Mouse (Mus musculus): ENCODE results near the gene Ppm1n. TPM values are rescaled to one million over a fixed set of nuclear protein-coding genes. Genes with fewer than 3 reads are reported as not detected.

Ppm1n gene
- polyA plus RNA-seq, 1 experiment from 2014 or later = 0.51 TPM

DNA sequence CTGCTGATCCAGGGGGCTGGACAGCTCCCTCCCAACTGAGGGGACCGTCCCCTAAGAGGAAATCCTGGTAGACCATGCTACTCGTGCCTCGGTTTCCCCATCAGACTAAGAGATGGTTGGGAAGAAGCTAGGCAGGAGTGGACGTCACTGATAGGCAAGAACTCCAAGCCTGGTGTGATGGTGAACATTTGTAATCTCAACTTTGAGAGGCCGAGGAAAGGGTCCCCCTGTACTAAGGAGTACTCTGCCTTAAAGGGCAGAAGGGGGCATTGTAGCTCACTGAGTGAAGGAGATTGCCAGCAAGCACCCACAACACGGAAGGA lies 25.5 kb upstream of the Ppm1n start:
- Histone ChIP-seq H3K36me3 (replicated peaks) (no peaks in the 10 kb centered on the region), H3K4me3 (peak overlapping the region; percentile 49; the same call in 1 of the 2 replicates), H3K9me3 (no peaks in the 10 kb centered on the region), H3K4me1 (peaks cover 64% of the 10 kb centered on the region), H3K27ac (no peak overlapping the region), H3K27me3 (ENCODE audit: poor library complexity, severe bottlenecking) (peaks cover 75% of the 10 kb centered on the region)
- DNase-seq (ENCODE audit: extremely low spot score, low spot score) = no peak
- WGBS = 12% methylated on average over 6 of the region's 6 CpGs

DNA sequence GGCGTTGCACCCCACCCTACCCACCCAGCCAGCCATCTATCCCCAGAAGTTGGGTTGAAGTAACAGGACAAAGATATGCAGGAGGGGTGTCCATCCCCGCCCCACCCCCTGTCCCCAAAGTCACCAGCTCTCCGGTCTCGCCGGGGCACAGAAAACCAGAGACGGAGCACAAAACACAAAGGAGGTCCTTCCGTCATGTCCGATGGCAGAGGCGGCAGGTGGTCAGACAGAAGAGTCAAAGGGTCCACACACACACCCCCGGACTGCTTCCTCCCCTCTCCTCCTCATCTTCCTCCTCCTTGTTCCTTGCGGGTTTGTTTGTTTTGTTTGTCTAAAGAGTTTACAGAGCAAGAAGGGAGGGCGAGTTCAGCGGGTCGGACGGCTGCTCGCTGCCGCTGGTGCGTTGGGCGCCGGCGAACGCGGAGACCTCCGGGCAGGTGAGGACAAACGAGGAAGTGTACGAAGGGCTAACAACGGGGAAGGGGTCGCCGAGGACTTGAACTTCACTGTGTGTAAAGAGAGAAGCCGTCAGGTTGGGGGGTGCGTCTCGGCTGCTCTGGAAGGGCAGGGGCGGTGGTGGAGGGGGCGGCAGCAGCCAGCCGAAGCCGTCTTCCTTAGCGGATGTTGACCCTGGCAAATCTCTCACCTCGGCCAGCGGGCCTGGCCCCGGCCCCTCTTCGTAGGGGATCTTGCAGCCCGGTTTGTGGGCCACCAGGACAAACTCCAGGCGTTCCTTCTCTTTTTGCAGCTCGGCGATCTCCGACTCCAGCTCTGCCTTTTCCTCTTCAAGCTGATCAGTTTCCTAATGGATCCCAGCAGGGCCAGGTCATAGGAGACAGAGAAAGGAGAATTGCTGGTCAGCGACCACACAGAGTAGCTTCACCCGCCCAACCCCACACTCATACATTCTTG lies 24.9 kb upstream of the Ppm1n start:
- H3K27me3 ChIP-seq (ENCODE audit: poor library complexity, severe bottlenecking) = peaks cover 75% of the 10 kb centered on the region
- WGBS = 3% methylated on average over 48 of the region's 48 CpGs
- no peaks in the 10 kb centered on the region for H3K9me3 ChIP-seq
- H3K4me1 ChIP-seq = peaks cover 61% of the 10 kb centered on the region
- no peak overlapping the region for H3K27ac ChIP-seq
- H3K36me3 ChIP-seq (replicated peaks) = no peaks in the 10 kb centered on the region
- DNase-seq (ENCODE audit: extremely low spot score, low spot score) = no peak
- peak overlapping the region; percentile 49 for H3K4me3 ChIP-seq

DNA sequence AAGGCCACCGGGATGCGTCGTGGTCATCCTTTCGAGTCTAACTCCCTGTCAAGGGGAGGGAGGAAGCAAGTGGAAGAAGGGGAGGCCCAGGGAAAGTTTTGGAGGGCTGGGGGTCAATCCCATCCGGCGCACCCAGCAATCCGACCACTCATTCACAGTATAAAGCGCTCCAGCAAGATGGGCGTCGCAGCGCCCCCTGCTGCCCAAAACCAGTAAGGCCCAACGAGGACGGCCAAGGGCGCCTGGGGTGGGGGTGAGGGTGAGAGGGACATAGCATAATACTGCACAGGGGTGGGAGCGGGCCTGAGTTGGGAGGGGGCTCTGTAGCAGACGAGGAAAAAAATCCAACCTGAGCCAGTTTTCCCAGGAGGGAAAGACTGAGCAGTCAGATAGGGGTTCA lies 23.9 kb upstream of the Ppm1n start:
- Histone ChIP-seq H3K4me1 (peaks cover 53% of the 10 kb centered on the region), H3K27ac (no peak overlapping the region), H3K9me3 (no peaks in the 10 kb centered on the region), H3K27me3 (ENCODE audit: poor library complexity, severe bottlenecking) (peaks cover 69% of the 10 kb centered on the region), H3K36me3 (replicated peaks) (no peaks in the 10 kb centered on the region), H3K4me3 (peak overlapping the region; percentile 49)
- under 1% methylated on average over 16 of the region's 16 CpGs for WGBS
- peak; percentile 85 for DNase-seq (ENCODE audit: extremely low spot score, low spot score)

DNA sequence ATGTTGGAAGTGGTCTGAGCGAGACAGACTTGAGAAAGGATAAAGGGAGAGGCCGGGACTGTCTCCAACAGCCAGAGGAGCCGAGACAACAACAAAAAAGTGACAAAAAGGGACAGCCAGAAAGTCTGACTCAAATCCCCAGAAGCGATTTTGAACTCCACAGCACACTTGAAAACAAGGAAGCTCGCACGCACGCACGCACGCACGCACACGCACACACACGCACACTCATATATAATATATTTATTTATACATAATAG lies 23.1 kb upstream of the Ppm1n start:
- peaks cover 45% of the 10 kb centered on the region for H3K4me1 ChIP-seq
- no peak for DNase-seq (ENCODE audit: extremely low spot score, low spot score)
- no peak overlapping the region for H3K27ac ChIP-seq
- WGBS = 71% methylated on average over 12 of the region's 12 CpGs
- no peaks in the 10 kb centered on the region for H3K9me3 ChIP-seq
- peaks cover 66% of the 10 kb centered on the region for H3K27me3 ChIP-seq (ENCODE audit: poor library complexity, severe bottlenecking)
- H3K4me3 ChIP-seq = no peak overlapping the region
- H3K36me3 ChIP-seq (replicated peaks) = no peaks in the 10 kb centered on the region

DNA sequence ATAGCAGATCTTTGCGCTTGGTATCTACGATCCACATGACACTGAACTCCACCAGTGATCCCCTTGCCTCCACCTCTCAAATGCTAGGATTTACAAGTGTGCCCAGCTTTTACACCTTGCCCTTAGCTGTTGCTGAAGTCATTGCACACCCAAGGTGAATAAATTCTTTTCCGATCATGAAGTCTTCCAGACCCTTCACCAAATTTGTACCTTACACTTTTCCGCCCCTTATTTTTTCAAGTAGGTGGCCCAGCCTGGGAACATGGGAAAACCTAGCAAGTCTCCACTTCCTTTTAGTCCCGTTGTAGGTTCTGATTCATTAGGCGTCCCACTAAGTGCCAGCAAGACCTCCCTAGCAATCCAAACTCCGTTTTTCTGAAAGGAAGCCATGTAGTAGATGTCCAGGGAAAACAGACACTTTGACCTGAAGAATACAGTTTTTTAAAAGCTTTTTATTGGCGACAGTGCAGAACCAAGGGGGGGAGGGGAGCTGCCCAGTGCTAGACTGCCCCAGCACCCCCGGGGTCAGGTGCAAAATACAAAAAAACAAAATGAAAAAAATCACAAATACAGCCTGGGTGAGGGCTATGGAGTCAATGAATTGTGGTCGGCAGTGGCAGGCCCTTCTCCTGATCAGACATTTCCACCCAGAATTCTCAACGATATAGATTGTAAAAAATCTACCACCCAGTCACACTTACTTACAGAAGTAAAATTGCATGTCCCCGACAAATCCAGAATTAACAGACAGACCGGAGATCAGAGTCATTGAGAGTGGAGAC lies 22.6 kb upstream of the Ppm1n start:
- H3K27ac ChIP-seq = no peak overlapping the region
- 54% methylated on average over 13 of the region's 13 CpGs for WGBS
- peak overlapping the region; percentile 52 for H3K4me3 ChIP-seq
- peaks cover 39% of the 10 kb centered on the region for H3K4me1 ChIP-seq
- peaks cover 63% of the 10 kb centered on the region for H3K27me3 ChIP-seq (ENCODE audit: poor library complexity, severe bottlenecking)
- no peaks in the 10 kb centered on the region for H3K9me3 ChIP-seq
- no peak for DNase-seq (ENCODE audit: extremely low spot score, low spot score)
- H3K36me3 ChIP-seq (replicated peaks) = no peaks in the 10 kb centered on the region

DNA sequence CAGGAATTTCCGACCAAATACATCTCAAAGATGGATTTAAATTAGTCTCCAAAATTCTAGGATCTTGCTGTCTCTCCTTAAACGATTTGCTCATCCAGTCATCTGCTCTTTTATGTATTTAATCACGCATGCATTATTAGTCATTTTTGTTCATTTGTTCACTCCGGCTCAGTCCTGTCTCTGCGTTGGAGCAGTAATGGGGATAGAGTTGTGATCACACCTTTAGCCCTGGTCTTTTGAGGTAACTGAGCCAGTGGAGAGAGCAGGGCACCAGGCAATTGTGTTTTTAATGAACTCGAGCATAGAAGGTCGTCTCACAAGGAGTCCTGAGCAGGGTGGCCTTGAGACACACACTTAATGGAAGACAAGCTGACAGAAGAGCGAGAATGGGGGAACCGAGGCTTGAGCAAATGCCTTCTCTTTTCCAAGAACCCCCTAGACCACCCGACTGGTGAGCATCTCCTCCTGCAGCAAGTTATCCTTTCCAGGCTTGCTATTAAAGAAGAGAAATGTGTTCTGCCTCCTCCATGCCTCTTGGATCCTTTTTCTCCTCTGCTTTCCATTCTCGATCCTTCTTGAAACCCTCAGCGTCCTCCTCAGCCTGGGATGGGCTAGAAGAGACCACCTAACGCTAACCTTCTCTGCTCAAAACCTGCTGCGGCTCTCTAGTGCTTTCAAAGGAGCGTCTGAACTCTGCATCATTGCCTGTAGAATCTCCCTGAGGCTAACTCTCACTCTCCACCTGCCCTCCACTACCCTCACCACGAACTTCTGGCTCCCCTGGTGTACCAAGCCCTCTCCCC lies 21.8 kb upstream of the Ppm1n start:
- no peak for DNase-seq (ENCODE audit: extremely low spot score, low spot score)
- Histone ChIP-seq H3K4me1 (peaks cover 38% of the 10 kb centered on the region), H3K36me3 (replicated peaks) (no peaks in the 10 kb centered on the region), H3K27ac (no peak overlapping the region), H3K4me3 (peak overlapping the region; percentile 52), H3K27me3 (ENCODE audit: poor library complexity, severe bottlenecking) (peaks cover 55% of the 10 kb centered on the region), H3K9me3 (no peaks in the 10 kb centered on the region)
- 10% methylated on average over 16 of the region's 16 CpGs for WGBS

DNA sequence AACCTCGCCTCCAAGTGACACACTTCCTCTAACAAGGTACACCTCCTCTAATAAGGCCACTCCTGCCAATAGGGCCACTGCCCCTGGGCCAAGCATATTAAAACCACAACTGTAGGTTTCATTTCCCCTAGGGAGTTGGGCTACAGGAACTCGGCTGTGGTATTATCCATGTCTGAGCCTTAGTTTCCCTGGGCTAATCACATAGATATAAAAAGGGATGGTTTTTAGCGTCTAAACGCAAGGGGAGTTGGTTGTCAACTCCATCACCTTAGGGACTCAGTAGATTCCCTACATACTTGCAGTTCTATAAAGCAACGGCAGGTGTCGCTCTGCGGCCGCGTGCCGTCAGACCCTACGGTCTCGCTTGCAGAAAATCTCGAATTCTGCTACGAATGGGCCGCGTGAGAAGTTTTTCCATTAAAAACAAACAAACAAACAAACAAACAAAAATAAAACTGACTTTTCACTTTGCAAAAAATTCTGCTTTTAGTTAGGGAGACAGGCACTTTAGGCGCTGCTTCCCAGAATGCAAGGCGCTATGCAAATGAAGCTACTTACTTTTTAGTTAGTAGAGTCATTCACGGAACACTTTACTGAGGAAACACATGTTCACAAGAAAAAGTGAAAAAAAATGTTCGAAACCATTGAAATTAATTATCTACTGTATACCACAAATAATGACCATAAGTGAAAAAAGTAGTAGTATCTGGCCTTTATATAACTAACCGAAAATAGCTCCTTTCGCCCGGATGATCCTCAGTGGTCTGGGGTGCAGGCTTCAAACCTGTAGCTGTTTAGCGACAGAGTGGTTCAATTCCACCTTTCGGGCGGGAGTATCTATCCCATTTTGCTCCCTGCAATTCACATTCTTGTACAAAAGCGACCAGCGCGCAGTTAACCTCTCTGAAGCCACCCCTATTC lies 20.9 kb upstream of the Ppm1n start:
- peaks cover 46% of the 10 kb centered on the region for H3K27me3 ChIP-seq (ENCODE audit: poor library complexity, severe bottlenecking)
- peak overlapping the region; percentile 52 for H3K4me3 ChIP-seq
- WGBS = under 1% methylated on average over 29 of the region's 29 CpGs
- peak; percentile 73 for DNase-seq (ENCODE audit: extremely low spot score, low spot score)
- H3K27ac ChIP-seq = peak overlapping the region; percentile 79
- no peaks in the 10 kb centered on the region for H3K9me3 ChIP-seq
- H3K4me1 ChIP-seq = peaks cover 39% of the 10 kb centered on the region
- no peaks in the 10 kb centered on the region for H3K36me3 ChIP-seq (replicated peaks)

DNA sequence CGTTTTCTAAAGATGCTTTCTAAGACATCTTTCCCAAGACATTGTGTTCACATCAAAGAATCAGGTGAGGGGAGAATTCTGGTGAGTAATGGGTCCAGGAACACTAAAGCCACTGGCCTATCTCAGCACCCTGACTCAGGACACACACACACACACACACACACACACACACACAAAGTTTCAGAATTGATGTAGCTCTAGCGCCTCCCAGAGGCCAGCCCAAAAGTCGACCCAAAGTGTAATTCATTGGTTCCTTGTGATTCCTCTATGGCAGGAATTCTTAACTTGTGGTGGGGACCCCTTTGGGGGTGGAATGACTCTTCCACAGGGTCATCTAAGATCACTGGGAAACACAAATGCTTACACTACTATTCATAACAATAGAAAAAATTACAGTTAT lies 19.3 kb upstream of the Ppm1n start:
- H3K27me3 ChIP-seq (ENCODE audit: poor library complexity, severe bottlenecking) = peaks cover 30% of the 10 kb centered on the region
- no peak overlapping the region for H3K4me3 ChIP-seq
- peaks cover 32% of the 10 kb centered on the region for H3K4me1 ChIP-seq
- no peaks in the 10 kb centered on the region for H3K9me3 ChIP-seq
- WGBS = 26% methylated on average over 3 of the region's 3 CpGs
- peaks cover 3% of the 10 kb centered on the region; the same call in 1 of the 2 replicates for H3K36me3 ChIP-seq (replicated peaks)
- DNase-seq (ENCODE audit: extremely low spot score, low spot score) = peak; percentile 58
- no peak overlapping the region for H3K27ac ChIP-seq

DNA sequence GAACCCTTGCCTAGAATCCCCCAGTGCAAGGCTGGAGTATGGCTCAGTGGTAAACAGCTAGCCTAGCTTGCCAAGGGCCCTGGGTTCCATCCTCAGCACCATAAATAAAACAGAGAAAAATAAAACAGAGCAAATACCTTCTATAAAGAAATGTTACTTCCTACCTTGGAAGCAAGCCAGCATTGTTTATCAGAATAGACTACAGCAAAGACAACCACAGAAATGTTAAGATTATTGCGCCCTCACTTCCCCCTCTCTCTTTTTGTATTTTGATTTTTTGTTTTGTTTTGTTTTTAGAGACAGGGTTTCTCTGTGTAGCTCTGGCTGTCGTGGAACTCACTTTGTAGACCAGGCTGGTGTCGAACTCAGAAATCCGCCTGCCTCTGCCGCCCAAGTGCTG lies 17.9 kb upstream of the Ppm1n start:
- no peak overlapping the region for H3K4me3 ChIP-seq
- H3K36me3 ChIP-seq (replicated peaks) = peaks cover 15% of the 10 kb centered on the region
- H3K27ac ChIP-seq = no peak overlapping the region
- DNase-seq (ENCODE audit: extremely low spot score, low spot score) = no peak
- H3K27me3 ChIP-seq (ENCODE audit: poor library complexity, severe bottlenecking) = peaks cover 16% of the 10 kb centered on the region
- H3K4me1 ChIP-seq = peaks cover 22% of the 10 kb centered on the region
- 93% methylated on average over 5 of the region's 5 CpGs for WGBS
- H3K9me3 ChIP-seq = no peaks in the 10 kb centered on the region

DNA sequence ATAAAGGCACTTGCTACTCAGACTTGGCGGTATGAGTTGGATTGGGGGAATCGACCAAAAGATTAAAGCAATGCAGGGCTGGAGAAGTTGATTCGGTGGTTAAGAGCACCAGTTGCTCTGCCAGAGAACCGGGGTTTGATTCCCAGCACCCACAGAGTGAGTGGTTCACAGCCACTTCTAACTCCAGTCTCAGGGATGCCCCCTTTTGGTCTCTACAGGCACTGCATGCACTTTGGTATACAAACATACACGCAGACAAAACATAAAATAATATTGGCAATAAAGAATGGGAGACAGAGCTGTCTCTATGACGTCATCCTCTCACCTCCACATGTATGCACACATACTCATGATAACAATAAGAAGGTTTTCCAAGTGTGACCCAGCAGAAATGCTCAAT lies 17.2 kb upstream of the Ppm1n start:
- peaks cover 19% of the 10 kb centered on the region for H3K4me1 ChIP-seq
- H3K9me3 ChIP-seq = no peaks in the 10 kb centered on the region
- peaks cover 9% of the 10 kb centered on the region for H3K27me3 ChIP-seq (ENCODE audit: poor library complexity, severe bottlenecking)
- H3K27ac ChIP-seq = no peak overlapping the region
- no peak overlapping the region for H3K4me3 ChIP-seq
- whole genome bisulfite sequencing = 89% methylated on average over 6 of the region's 6 CpGs
- no peak for DNase-seq (ENCODE audit: extremely low spot score, low spot score)
- H3K36me3 ChIP-seq (replicated peaks) = peaks cover 15% of the 10 kb centered on the region

DNA sequence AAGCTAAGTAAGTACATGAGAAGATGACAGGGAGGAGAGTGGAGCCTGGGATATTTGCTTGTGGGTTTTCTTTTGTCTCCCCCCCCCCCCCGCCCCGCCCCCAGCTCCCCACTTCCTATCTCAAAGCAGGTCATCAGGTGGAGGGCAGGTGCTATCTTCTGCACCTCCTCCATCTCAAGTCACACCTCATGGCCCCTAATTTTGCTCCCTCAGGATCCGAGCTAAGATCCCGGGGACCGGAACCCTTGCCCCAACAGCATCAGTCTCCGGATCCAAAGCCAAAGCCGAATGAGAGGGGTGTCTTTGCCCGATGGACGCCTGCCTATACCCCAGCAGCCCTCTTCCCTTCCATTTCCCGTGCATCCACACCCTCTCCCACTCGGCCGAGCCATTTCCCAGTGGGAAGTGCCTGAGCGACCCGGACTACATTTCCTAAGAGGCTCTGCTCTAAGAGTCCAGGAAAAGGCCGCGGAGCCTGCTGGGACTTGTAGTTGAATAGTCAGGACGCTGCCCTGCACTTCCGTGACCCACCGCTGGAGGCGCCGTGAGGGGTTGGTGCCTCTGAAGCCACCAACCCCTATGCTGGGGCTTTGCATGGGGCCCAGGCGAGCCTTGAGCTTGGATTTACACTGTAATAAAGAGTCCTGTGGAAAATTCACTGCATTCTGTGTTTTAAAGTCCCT lies 15.8 kb upstream of the Ppm1n start:
- WGBS = 17% methylated on average over 22 of the region's 22 CpGs
- no peaks in the 10 kb centered on the region for H3K27me3 ChIP-seq (ENCODE audit: poor library complexity, severe bottlenecking)
- peaks cover 24% of the 10 kb centered on the region for H3K4me1 ChIP-seq
- H3K4me3 ChIP-seq = peak overlapping the region; percentile 50
- H3K27ac ChIP-seq = peak overlapping the region; percentile 75
- H3K9me3 ChIP-seq = no peaks in the 10 kb centered on the region
- peak; percentile 94 for DNase-seq (ENCODE audit: extremely low spot score, low spot score)
- H3K36me3 ChIP-seq (replicated peaks) = peaks cover 15% of the 10 kb centered on the region

All from forebrain, embryonic 10.5 days (tissue).